Comparison of ENCODE assay signal across 8 mouse cellular contexts in the genomic region with DNA sequence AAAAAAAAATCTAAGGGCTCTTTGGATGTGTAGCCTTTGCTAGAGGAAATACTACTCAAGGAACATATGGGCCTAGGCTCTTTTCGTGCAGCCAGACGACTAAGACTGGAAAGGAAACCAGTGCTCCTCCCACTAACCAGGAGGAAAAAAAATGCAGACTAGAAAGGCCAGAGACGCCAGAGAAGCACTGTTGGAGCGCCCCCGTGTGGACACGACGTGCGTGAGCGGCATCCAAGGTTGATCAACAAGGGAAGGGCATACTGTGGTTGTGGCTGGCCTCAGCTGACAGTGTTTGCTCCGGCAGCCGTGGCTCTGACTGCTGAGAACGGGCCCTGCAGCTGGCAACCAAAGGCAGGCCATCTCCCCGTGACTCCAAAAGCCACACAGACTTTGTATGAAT. TPM values are rescaled to one million over a fixed set of nuclear protein-coding genes. Genes with fewer than 3 reads are reported as not detected.
DNase-seq lines count a peak whose midpoint lies in the region; ATAC-seq lines count a peak whose summit lies in the region.

No protein-coding gene starts in this region.

- peak; percentile 98 for DNase-seq in adrenal gland, postnatal 10 days
- DNase-seq in embryo, embryonic 9.5 days (ENCODE audit: extremely low spot score) = peak; percentile 94
- peak; percentile 40 for DNase-seq in gonadal fat pad, adult 2 months (ENCODE audit: low read depth)
- peak; percentile 92 to 98 for DNase-seq in left cerebral cortex, postnatal 25 days (ENCODE audit: low spot score in 2 of 2)
- DNase-seq in midbrain, embryonic 10.5 days (ENCODE audit: low spot score) = peak; percentile 92
- peak; percentile 94 for DNase-seq in right cerebral cortex, postnatal 36 days (ENCODE audit: low spot score in 2 of 2)
- peak; percentile 93 to 97 for DNase-seq in urinary bladder, postnatal 4 days (ENCODE audit: low spot score in 2 of 2)

- H3K27ac ChIP-seq in intestine, embryonic 16.5 days (ENCODE audit: low read length) = peak overlapping the region; percentile 62
- peak overlapping the region; percentile 50; the same call in 1 of the 2 replicates for H3K27ac ChIP-seq in midbrain, embryonic 10.5 days (replicated peaks)

- H3K4me1 ChIP-seq in intestine, embryonic 16.5 days (ENCODE audit: control insufficient read depth, insufficient read depth, low read length) = peaks cover 22% of the 10 kb centered on the region
- H3K4me1 ChIP-seq in midbrain, embryonic 10.5 days = peaks cover 44% of the 10 kb centered on the region

- intact Hi-C loops in left cerebral cortex, postnatal 25 days (cut with DNase I) = loop anchor here (5.0 to 10.0 kb wide), 2 partner anchors 373 to 396 kb away; no protein-coding TSS in a partner anchor

- no peaks in the 10 kb centered on the region for H3K27me3 ChIP-seq in intestine, embryonic 16.5 days (replicated peaks; ENCODE audit: control insufficient read depth, insufficient read depth, low read length)
- peaks cover 5% of the 10 kb centered on the region; the same call in 1 of the 2 replicates for H3K27me3 ChIP-seq in midbrain, embryonic 10.5 days (ENCODE audit: low read depth, poor library complexity, severe bottlenecking)

- peak overlapping the region; percentile 20; the same call in 1 of the 2 replicates for H3K4me3 ChIP-seq in intestine, embryonic 16.5 days (ENCODE audit: low read length)
- no peak overlapping the region for H3K4me3 ChIP-seq in midbrain, embryonic 10.5 days

- peak overlapping the region; percentile 57 for H3K4me2 ChIP-seq in intestine, embryonic 16.5 days (ENCODE audit: low read depth, low read length)

- peak; percentile 64 for ATAC-seq in intestine, embryonic 16.5 days

- WGBS in intestine, embryonic 16.5 days = under 1% methylated on average over 13 of the region's 13 CpGs
- 1% methylated on average over 13 of the region's 13 CpGs for WGBS in midbrain, embryonic 10.5 days

- no peaks in the 10 kb centered on the region for H3K9me3 ChIP-seq in intestine, embryonic 16.5 days (ENCODE audit: control insufficient read depth, low read length)
- H3K9me3 ChIP-seq in midbrain, embryonic 10.5 days (replicated peaks) = no peaks in the 10 kb centered on the region

- peak overlapping the region; percentile 57 for H3K9ac ChIP-seq in intestine, embryonic 16.5 days (ENCODE audit: low read depth, low read length)

- no peaks in the 10 kb centered on the region for H3K36me3 ChIP-seq in intestine, embryonic 16.5 days (ENCODE audit: control insufficient read depth, insufficient read depth, low read length)
- H3K36me3 ChIP-seq in midbrain, embryonic 10.5 days = no peaks in the 10 kb centered on the region

RNA-seq across cellular contexts. Expression of gene Apol7a, which starts 30.8 kb away (rescaled TPM):
- total RNA-seq in adrenal gland, postnatal 10 days (2021) = 1 to 10 TPM; 3.8 to 5.1 TPM
- 0.32 and 0.38 TPM in 2 replicates for polyA plus RNA-seq in gonadal fat pad, adult 2 months (2012; rRNA removed)
- polyA plus RNA-seq in intestine, embryonic 16.5 days (2015; fragmentation: Nextera tagmentation; extraction: Ambion mirVana) = 12.5 and 13.4 TPM in 2 replicates
- under 1 TPM in 1 of 2 experiments, not detected in 1; 0.50 TPM for total RNA-seq in left cerebral cortex, postnatal 25 days (2021)
- polyA plus RNA-seq in midbrain, embryonic 10.5 days (2016; fragmentation: Nextera tagmentation; extraction: Ambion mirVana) = not detected in 2 replicates

RNA-seq across cellular contexts. Expression of gene Apol9a, which starts 42.8 kb away (rescaled TPM):
- total RNA-seq in adrenal gland, postnatal 10 days (2021) = under 1 TPM; 0.30 to 0.58 TPM
- 1.0 and 1.4 TPM in 2 replicates for polyA plus RNA-seq in gonadal fat pad, adult 2 months (2012; rRNA removed)
- polyA plus RNA-seq in intestine, embryonic 16.5 days (2015; fragmentation: Nextera tagmentation; extraction: Ambion mirVana) = 0.44 and 0.55 TPM in 2 replicates
- total RNA-seq in left cerebral cortex, postnatal 25 days (2021) = not detected
- polyA plus RNA-seq in midbrain, embryonic 10.5 days (2016; fragmentation: Nextera tagmentation; extraction: Ambion mirVana) = 0.05 TPM in 1 of 2 replicates, not detected in the other

Comparison
In these comparisons a context has a peak if more than half of its experiments do, and no peak if none do; other contexts are left out.
1. DNase-seq: peak in every context shown above with its lines; median percentile 98 in adrenal gland, postnatal 10 days; 95 in left cerebral cortex, postnatal 25 days; 95 in urinary bladder, postnatal 4 days; 94 in embryo, embryonic 9.5 days; 94 in right cerebral cortex, postnatal 36 days; 92 in midbrain, embryonic 10.5 days; 40 in gonadal fat pad, adult 2 months.